Mouse (Mus musculus) liver, adult 2 months (tissue): ENCODE data around the gene Bcar3.

Source experiments
- CTCF ChIP-seq: fragments of 200-500 bp; IDR thresholded peaks from 2 replicates; pipeline ENCODE4 v1.5.1; 2011; ENCODE audit warnings: low read depth, low read length, control low read depth
- POLR2A ChIP-seq: fragments of 200-500 bp; IDR thresholded peaks from 2 replicates; pipeline ENCODE4 v1.6.1; 2011; ENCODE audit warnings: low read length, control low read depth; ENCODE audit not compliant: insufficient read depth; ENCODE audit errors: extremely low read depth

- TF ChIP-seq CTCF (no peak), POLR2A (no peak)
These were observed 168.3 kb downstream of the Bcar3 start for GRCm38 (mm10) chr3:122461932-122462871.
